Mouse (Mus musculus) liver, embryonic 16.5 days (tissue): ENCODE measurements around the gene Arrdc2. TPM values are rescaled to one million over a fixed set of nuclear protein-coding genes. Genes with fewer than 3 reads are reported as not detected.
A peak's percentile ranks its signal among the peaks of the same experiment; 100 is the strongest.

ENCODE experiments used
- ATAC-seq: fragments of 200-750 bp; cut with Nextera tagmentation; 2 replicates; pipeline ENCODE4 v1.8.0; 2017; ENCODE audit warnings: low read depth, mild to moderate bottlenecking, moderate number of reproducible peaks, moderate library complexity
- H3K27ac ChIP-seq: fragments of 300-500 bp; sonication (generic); 2 replicates; pipeline ENCODE4 v1.5.1; 2014; ENCODE audit warnings: mild to moderate bottlenecking, low read length
- H3K27me3 ChIP-seq: fragments of 300-500 bp; sonication (generic); 2 replicates; pipeline ENCODE4 v1.6.1; 2014; ENCODE audit warnings: low read depth, low read length, mixed read lengths; ENCODE audit not compliant: control insufficient read depth, insufficient read depth
- H3K36me3 ChIP-seq: fragments of 300-500 bp; sonication (generic); 2 replicates; pipeline ENCODE4 v1.6.1; 2014; ENCODE audit warnings: mild to moderate bottlenecking; ENCODE audit not compliant: control insufficient read depth, insufficient read depth
- H3K4me1 ChIP-seq: fragments of 300-500 bp; sonication (generic); 2 replicates; pipeline ENCODE4 v1.6.1; 2014; ENCODE audit warnings: low read depth, low read length, mixed read lengths; ENCODE audit not compliant: control insufficient read depth
- H3K4me2 ChIP-seq: fragments of 300-500 bp; sonication (generic); 2 replicates; pipeline ENCODE4 v1.6.1; 2014; ENCODE audit warnings: low read depth, low read length, mixed read lengths
- H3K4me3 ChIP-seq: fragments of 300-500 bp; sonication (generic); 2 replicates; pipeline ENCODE4 v1.5.1; 2014; ENCODE audit warnings: low read depth, mild to moderate bottlenecking, low read length
- H3K9ac ChIP-seq: fragments of 300-500 bp; sonication (generic); 2 replicates; pipeline ENCODE4 v1.6.1; 2014; ENCODE audit warnings: low read depth, low read length
- H3K9me3 ChIP-seq: fragments of 300-500 bp; sonication (generic); replicated peaks from 2 replicates; pipeline ENCODE4 v1.6.1; 2016; ENCODE audit warnings: low read length; ENCODE audit not compliant: control insufficient read depth
- WGBS: fragments of 180-500 bp; shearing (Covaris S2); extraction: QIAGEN DNeasy Blood & Tissue Kit; methylation state at CpG from one replicate; pipeline ENCODE4 v1.1.7; 2014; ENCODE audit not compliant: insufficient replicate concordance; 5-methylcytosine and 5-hydroxymethylcytosine counted together
- polyA plus RNA-seq: library from polyadenylated mRNA; unstranded; fragments of >200 nt; fragmentation: Nextera tagmentation; extraction: Ambion mirVana; gene quantifications from 2 replicates; pipeline ENCODE4 v1.2.1, GENCODE M21; 2015

Arrdc2 gene
- polyA plus RNA-seq, 1 experiment from 2014 or later = 13.5 TPM

- Histone ChIP-seq H3K36me3 (peaks cover 21% of the 10 kb centered on the region), H3K27ac (no peak overlapping the region; the same call in 1 of the 2 replicates), H3K9me3 (no peaks in the 10 kb centered on the region), H3K9ac (peak overlapping the region; percentile 21; the same call in 1 of the 2 replicates), H3K4me1 (peaks cover 65% of the 10 kb centered on the region), H3K27me3 (no peaks in the 10 kb centered on the region), H3K4me3 (peak overlapping the region; percentile 16; the same call in 1 of the 2 replicates), H3K4me2 (peak overlapping the region; percentile 89)
- no peak for ATAC-seq
- WGBS = 93% methylated on average over 12 of the region's 12 CpGs
Observed at GRCm38 (mm10) chr8:70836666-70837065, 2.9 kb downstream of the Arrdc2 start.

DNA sequence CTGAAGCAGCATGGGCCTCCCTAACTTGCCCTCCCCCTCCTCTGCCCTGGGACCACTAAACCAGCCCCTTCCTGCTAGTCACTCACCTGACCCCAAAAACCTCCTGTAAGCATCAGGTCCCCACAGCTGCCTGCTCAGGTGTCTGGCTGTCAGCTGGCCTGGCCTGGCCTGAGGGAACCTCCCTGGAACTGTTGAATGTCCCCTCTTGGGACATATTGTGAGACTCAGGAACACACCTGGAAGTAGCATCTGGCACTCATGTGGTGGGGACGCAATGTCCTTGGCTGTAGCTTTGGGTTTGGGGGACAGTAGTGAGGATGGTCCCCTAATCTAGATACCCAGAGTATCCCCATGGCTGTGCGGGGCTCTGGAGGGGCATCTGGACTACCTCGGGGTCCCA lies 5.4 kb downstream of the Arrdc2 start:
- ATAC-seq = no peak
- Histone ChIP-seq H3K4me2 (no peak overlapping the region), H3K9ac (no peak overlapping the region), H3K4me1 (peaks cover 48% of the 10 kb centered on the region), H3K27me3 (no peaks in the 10 kb centered on the region), H3K4me3 (no peak overlapping the region), H3K27ac (no peak overlapping the region), H3K36me3 (peaks cover 21% of the 10 kb centered on the region), H3K9me3 (no peaks in the 10 kb centered on the region)
- WGBS = 93% methylated on average over 3 of the region's 3 CpGs

DNA sequence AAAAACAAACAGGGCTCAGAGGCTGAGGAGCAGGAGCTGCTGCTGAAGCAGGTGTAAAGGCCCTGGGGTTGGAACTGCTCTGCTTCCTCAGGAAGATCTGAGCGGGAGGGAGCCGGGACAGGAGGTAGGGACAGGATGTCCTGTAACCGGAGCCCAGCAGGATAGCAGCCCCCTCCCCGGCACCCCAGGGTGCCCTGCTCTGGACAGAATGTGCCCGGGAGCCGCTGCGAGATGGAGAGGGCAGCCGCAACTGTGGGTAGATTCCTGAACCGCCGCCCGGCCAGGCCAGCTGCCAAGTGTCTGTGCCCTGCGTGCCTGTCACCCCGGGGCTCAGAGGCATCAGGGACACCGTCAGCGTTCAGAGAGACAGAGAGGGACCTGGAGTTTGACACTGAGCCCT lies 6.0 kb downstream of the Arrdc2 start:
- peaks cover 46% of the 10 kb centered on the region for H3K4me1 ChIP-seq
- no peak overlapping the region for H3K9ac ChIP-seq

GRCm38 (mm10) chr8:70833018-70833482 lies 6.5 kb downstream of the Arrdc2 start:
- Histone ChIP-seq H3K27ac (no peak overlapping the region), H3K36me3 (peaks cover 21% of the 10 kb centered on the region), H3K4me3 (no peak overlapping the region), H3K9me3 (no peaks in the 10 kb centered on the region), H3K27me3 (no peaks in the 10 kb centered on the region), H3K4me2 (no peak overlapping the region), H3K9ac (no peak overlapping the region), H3K4me1 (peaks cover 43% of the 10 kb centered on the region)
- 34% methylated on average over 9 of the region's 9 CpGs for WGBS
- ATAC-seq = no peak

More for the DNA sequence above, 6.0 kb downstream of the Arrdc2 start:
- Histone ChIP-seq H3K9me3 (no peaks in the 10 kb centered on the region), H3K27me3 (no peaks in the 10 kb centered on the region), H3K4me3 (no peak overlapping the region), H3K36me3 (peaks cover 21% of the 10 kb centered on the region), H3K27ac (no peak overlapping the region), H3K4me2 (no peak overlapping the region)
- 55% methylated on average over 15 of the region's 15 CpGs for WGBS
- no peak for ATAC-seq

DNA sequence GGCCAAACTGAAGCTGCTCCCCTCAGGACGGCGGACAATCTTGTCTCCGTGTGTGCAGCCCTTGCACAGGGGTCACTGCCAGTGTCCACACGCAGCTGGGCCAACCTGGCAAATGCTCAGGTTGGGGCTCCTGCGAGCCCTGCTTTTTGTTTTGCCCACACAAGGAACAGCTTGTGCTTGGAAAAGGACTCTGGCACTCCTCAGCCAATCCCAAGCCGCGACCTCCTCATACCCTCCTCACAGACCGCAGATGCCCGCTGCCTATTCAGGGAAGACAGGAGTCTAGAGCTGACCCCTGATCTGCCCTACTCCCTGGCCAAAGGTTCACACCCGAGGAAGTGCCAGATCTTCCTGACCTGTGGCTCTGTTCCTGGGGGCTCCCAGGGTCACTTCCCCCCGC lies 7.1 kb downstream of the Arrdc2 start:
- Histone ChIP-seq H3K4me1 (peaks cover 37% of the 10 kb centered on the region), H3K27me3 (no peaks in the 10 kb centered on the region), H3K9me3 (no peaks in the 10 kb centered on the region), H3K36me3 (peaks cover 19% of the 10 kb centered on the region), H3K27ac (no peak overlapping the region), H3K4me2 (no peak overlapping the region), H3K9ac (no peak overlapping the region), H3K4me3 (no peak overlapping the region)
- no peak for ATAC-seq
- WGBS = 63% methylated on average over 11 of the region's 11 CpGs

DNA sequence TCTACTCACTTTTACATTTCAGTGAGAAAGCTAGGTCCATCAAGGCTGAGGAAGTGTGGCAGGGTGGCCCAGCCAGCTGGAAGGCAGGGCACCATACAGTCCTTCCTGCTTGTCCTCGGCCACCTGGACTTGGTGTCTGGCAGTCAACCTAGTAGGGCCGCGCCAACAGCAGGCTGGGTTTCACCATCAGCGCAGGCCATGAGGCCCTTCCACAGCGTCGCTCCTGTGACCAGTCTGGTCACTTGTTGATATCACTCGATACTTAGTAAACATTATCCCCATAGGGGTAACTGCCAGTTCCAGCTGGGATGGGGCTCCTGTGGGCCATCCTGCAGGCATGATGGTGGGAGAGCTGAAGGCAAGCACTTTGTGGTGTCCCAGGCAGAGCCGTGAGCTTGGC lies 8.0 kb downstream of the Arrdc2 start:
- Histone ChIP-seq H3K4me1 (peaks cover 28% of the 10 kb centered on the region), H3K27me3 (no peaks in the 10 kb centered on the region), H3K4me2 (no peak overlapping the region), H3K9me3 (peaks cover 3% of the 10 kb centered on the region; the same call in 1 of the 2 replicates), H3K36me3 (peaks cover 13% of the 10 kb centered on the region), H3K27ac (no peak overlapping the region), H3K9ac (no peak overlapping the region), H3K4me3 (no peak overlapping the region)
- WGBS = 82% methylated on average over 8 of the region's 8 CpGs
- no peak for ATAC-seq

- Histone ChIP-seq H3K4me1 (peaks cover 2% of the 10 kb centered on the region; the same call in 1 of the 2 replicates), H3K9ac (no peak overlapping the region), H3K27ac (no peak overlapping the region), H3K4me2 (no peak overlapping the region), H3K9me3 (peaks cover 3% of the 10 kb centered on the region; the same call in 1 of the 2 replicates), H3K36me3 (no peaks in the 10 kb centered on the region), H3K4me3 (no peak overlapping the region), H3K27me3 (no peaks in the 10 kb centered on the region)
- ATAC-seq = no peak
- WGBS = 70% methylated on average over 1 of the region's 1 CpGs
Observed at GRCm38 (mm10) chr8:70827796-70828195, 11.7 kb downstream of the Arrdc2 start.

DNA sequence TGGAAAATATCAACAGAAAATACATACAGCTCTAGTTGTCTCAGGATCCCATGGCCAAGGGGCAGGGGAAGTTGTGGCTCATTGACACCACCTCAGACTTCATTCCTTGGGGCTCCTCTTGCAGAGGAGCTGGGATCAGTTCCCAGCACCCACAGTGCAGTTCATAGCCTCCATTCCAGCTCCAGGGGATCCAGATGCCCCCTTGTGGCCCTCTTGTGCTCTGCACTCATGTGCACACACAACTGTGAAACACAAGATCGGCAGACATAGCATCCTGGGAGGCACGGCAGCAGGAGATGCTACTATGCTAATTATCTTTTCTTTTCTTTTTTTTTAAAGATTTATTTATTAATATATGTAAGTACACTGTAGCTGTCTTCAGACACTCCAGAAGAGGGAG lies 12.5 kb downstream of the Arrdc2 start:
- H3K27me3 ChIP-seq = no peaks in the 10 kb centered on the region
- no peak for ATAC-seq
- no peak overlapping the region for H3K9ac ChIP-seq
- no peaks in the 10 kb centered on the region for H3K36me3 ChIP-seq
- no peak overlapping the region for H3K27ac ChIP-seq
- WGBS = 91% methylated on average over 2 of the region's 2 CpGs
- peaks cover under 1% of the 10 kb centered on the region; the same call in 1 of the 2 replicates for H3K4me1 ChIP-seq
- peaks cover 3% of the 10 kb centered on the region; the same call in 1 of the 2 replicates for H3K9me3 ChIP-seq
- no peak overlapping the region for H3K4me2 ChIP-seq
- H3K4me3 ChIP-seq = no peak overlapping the region

GRCm38 (mm10) chr8:70825816-70826215 lies 13.7 kb downstream of the Arrdc2 start:
- ATAC-seq = no peak
- no peaks in the 10 kb centered on the region for H3K36me3 ChIP-seq
- WGBS = 75% methylated on average over 8 of the region's 8 CpGs
- no peaks in the 10 kb centered on the region for H3K27me3 ChIP-seq
- H3K4me2 ChIP-seq = no peak overlapping the region
- peaks cover 9% of the 10 kb centered on the region for H3K4me1 ChIP-seq
- no peak overlapping the region for H3K27ac ChIP-seq
- H3K4me3 ChIP-seq = no peak overlapping the region
- H3K9ac ChIP-seq = no peak overlapping the region
- H3K9me3 ChIP-seq = peaks cover 3% of the 10 kb centered on the region; the same call in 1 of the 2 replicates
